Mouse (Mus musculus): ENCODE data around the gene Hs3st1.

Gene Hs3st1

GRCm38 (mm10) chr5:39643924-39644826 is 111.1 kb downstream of the Hs3st1 start:
- in situ Hi-C loops (cut with MboI; ENCODE audit: unreplicated experiment in 2 of 2): loop anchor here (10.0 to 25.0 kb wide), 2 partner anchors 1393 to 1401 kb away; no protein-coding TSS in a partner anchor

- in situ Hi-C loops (cut with MboI; ENCODE audit: unreplicated experiment in 2 of 2): loop anchor here (10.0 to 25.0 kb wide), 2 partner anchors 1394 to 1401 kb away; no protein-coding TSS in a partner anchor
Observed at GRCm38 (mm10) chr5:39643260-39643923, 111.9 kb downstream of the Hs3st1 start.

- in situ Hi-C loops (cut with MboI; ENCODE audit: unreplicated experiment in 2 of 2): loop anchor here (10.0 to 25.0 kb wide), 2 partner anchors 1395 to 1403 kb away; no protein-coding TSS in a partner anchor
Observed at GRCm38 (mm10) chr5:39642222-39642770, 113.0 kb downstream of the Hs3st1 start.

GRCm38 (mm10) chr5:39639438-39640177 is 115.7 kb downstream of the Hs3st1 start:
- in situ Hi-C loops (cut with MboI; ENCODE audit: unreplicated experiment in 2 of 2): loop anchor here (5.0 to 25.0 kb wide), 4 partner anchors 852 to 1405 kb away; no protein-coding TSS in a partner anchor

- in situ Hi-C loops (cut with MboI; ENCODE audit: unreplicated experiment in 2 of 2): loop anchor here (5.0 to 25.0 kb wide), 3 partner anchors 852 to 1398 kb away; no protein-coding TSS in a partner anchor
Observed at GRCm38 (mm10) chr5:39638926-39639325, 116.3 kb downstream of the Hs3st1 start.

- in situ Hi-C loops (cut with MboI; ENCODE audit: unreplicated experiment in 2 of 2): loop anchor here (5.0 to 25.0 kb wide), 3 partner anchors 851 to 1399 kb away; no protein-coding TSS in a partner anchor
Observed at GRCm38 (mm10) chr5:39637874-39638273, 117.4 kb downstream of the Hs3st1 start.

- in situ Hi-C loops (cut with MboI; ENCODE audit: unreplicated experiment in 2 of 2): loop anchor here (5.0 to 25.0 kb wide), 3 partner anchors 849 to 1401 kb away; no protein-coding TSS in a partner anchor
Observed at GRCm38 (mm10) chr5:39636090-39636489, 119.2 kb downstream of the Hs3st1 start.

GRCm38 (mm10) chr5:39634300-39635047 is 120.8 kb downstream of the Hs3st1 start:
- in situ Hi-C loops (cut with MboI; ENCODE audit: unreplicated experiment in 2 of 2): loop anchor here (5.0 to 25.0 kb wide), 3 partner anchors 847 to 1403 kb away; no protein-coding TSS in a partner anchor

GRCm38 (mm10) chr5:39633206-39633605 is 122.1 kb downstream of the Hs3st1 start:
- in situ Hi-C loops (cut with MboI; ENCODE audit: unreplicated experiment in 2 of 2): loop anchor here in 1 of 2 experiments (25.0 kb wide), 1 partner anchor 1404 kb away; no protein-coding TSS in a partner anchor

GRCm38 (mm10) chr5:39630841-39631240 is 124.4 kb downstream of the Hs3st1 start:
- in situ Hi-C loops (cut with MboI; ENCODE audit: unreplicated experiment in 2 of 2): loop anchor here in 1 of 2 experiments (25.0 kb wide), 1 partner anchor 1406 kb away; no protein-coding TSS in a partner anchor

- in situ Hi-C loops (cut with MboI; ENCODE audit: unreplicated experiment in 2 of 2): loop anchor here in 1 of 2 experiments (25.0 kb wide), 1 partner anchor 1412 kb away; no protein-coding TSS in a partner anchor
Observed at GRCm38 (mm10) chr5:39625037-39625473, 130.2 kb downstream of the Hs3st1 start.

- in situ Hi-C loops (cut with MboI; ENCODE audit: unreplicated experiment in 2 of 2): no loop called here
Observed at GRCm38 (mm10) chr5:39624218-39624590, 131.1 kb downstream of the Hs3st1 start.

GRCm38 (mm10) chr5:39623304-39624217 is 131.7 kb downstream of the Hs3st1 start:
- in situ Hi-C loops (cut with MboI; ENCODE audit: unreplicated experiment in 2 of 2): no loop called here

- in situ Hi-C loops (cut with MboI; ENCODE audit: unreplicated experiment in 2 of 2): no loop called here
Observed at GRCm38 (mm10) chr5:39620206-39620866, 134.9 kb downstream of the Hs3st1 start.

GRCm38 (mm10) chr5:39617354-39617977 is 137.8 kb downstream of the Hs3st1 start:
- in situ Hi-C loops (cut with MboI; ENCODE audit: unreplicated experiment in 2 of 2): no loop called here

- in situ Hi-C loops (cut with MboI; ENCODE audit: unreplicated experiment in 2 of 2): no loop called here
Observed at GRCm38 (mm10) chr5:39615202-39615601, 140.1 kb downstream of the Hs3st1 start.

GRCm38 (mm10) chr5:39613534-39613933 is 141.7 kb downstream of the Hs3st1 start:
- in situ Hi-C loops (cut with MboI; ENCODE audit: unreplicated experiment in 2 of 2): no loop called here

All from v-Abl transformed pro-B cells (cell line).